Mouse (Mus musculus) bone marrow, adult 2 months (tissue): ENCODE data around the gene Gm136. TPM values are rescaled to one million over a fixed set of nuclear protein-coding genes. Genes with fewer than 3 reads are reported as not detected.

Experiments
- H3K27ac ChIP-seq: fragments of 200-500 bp; 2 replicates; pipeline ENCODE4 v1.5.1; 2012; ENCODE audit warnings: low read depth, mild to moderate bottlenecking, control low read depth, inconsistent platforms, low read length; ENCODE audit not compliant: control insufficient read depth, poor library complexity, insufficient read depth
- H3K4me1 ChIP-seq: fragments of 200-500 bp; 2 replicates; pipeline ENCODE4 v1.6.1; 2011; ENCODE audit warnings: low read length; ENCODE audit not compliant: control insufficient read depth, insufficient read depth
- H3K4me3 ChIP-seq: fragments of 200-500 bp; replicated peaks from 2 replicates; pipeline ENCODE3; 2011; ENCODE audit warnings: mild to moderate bottlenecking, low read depth, low read length, control low read depth; ENCODE audit not compliant: control insufficient read depth
- CTCF ChIP-seq: fragments of 200-500 bp; IDR thresholded peaks from 2 replicates; pipeline ENCODE4 v1.5.1; 2011; ENCODE audit warnings: low read length, control low read depth; ENCODE audit not compliant: control insufficient read depth, insufficient read depth
- POLR2A ChIP-seq: fragments of 200-500 bp; IDR thresholded peaks from 2 replicates; pipeline ENCODE4 v1.6.1; 2011; ENCODE audit warnings: low read depth, mild to moderate bottlenecking, control low read depth, low read length, borderline replicate concordance; ENCODE audit not compliant: control insufficient read depth
- WGBS: fragments of 180-500 bp; shearing (Covaris S2); methylation state at CpG from one replicate; pipeline ENCODE4 v1.1.7; 2018; 5-methylcytosine and 5-hydroxymethylcytosine counted together
- polyA plus RNA-seq: library from polyadenylated mRNA; stranded (reverse); fragments of >200 nt; gene quantifications from 2 replicates; pipeline ENCODE4 v1.2.4, GENCODE M21; 2011; ENCODE audit warnings: low replicate concordance; ENCODE audit not compliant: missing spikeins, insufficient read depth, insufficient read length

The Gm136 gene
- polyA plus RNA-seq, 1 experiment: not detected

DNA sequence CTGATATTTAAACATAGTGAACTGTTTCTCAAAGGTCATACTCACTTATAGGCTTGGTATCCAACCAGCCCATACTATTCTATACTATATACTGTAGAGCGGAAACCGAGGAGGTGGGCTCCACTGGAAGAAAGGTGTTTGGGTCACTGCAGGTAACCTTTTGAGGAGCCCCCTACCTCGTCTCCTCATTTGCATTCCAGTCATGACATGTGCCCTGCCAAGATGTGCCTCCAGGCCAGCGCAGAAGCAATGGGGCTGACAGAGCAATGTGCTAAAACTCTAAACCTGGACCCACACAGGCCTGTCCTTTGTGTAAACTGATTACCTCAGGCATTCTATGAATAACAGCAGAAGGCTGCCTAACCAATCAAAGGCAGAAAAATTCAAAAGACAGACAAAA lies 31.8 kb downstream of the Gm136 start:
- H3K4me3 ChIP-seq: no peak overlapping the region
- H3K27ac ChIP-seq: no peak overlapping the region
- TF ChIP-seq CTCF: no peak
- TF ChIP-seq POLR2A: no peak
- no peaks in the 10 kb centered on the region for H3K4me1 ChIP-seq
- 71% methylated on average over 4 of the region's 4 CpGs for WGBS

DNA sequence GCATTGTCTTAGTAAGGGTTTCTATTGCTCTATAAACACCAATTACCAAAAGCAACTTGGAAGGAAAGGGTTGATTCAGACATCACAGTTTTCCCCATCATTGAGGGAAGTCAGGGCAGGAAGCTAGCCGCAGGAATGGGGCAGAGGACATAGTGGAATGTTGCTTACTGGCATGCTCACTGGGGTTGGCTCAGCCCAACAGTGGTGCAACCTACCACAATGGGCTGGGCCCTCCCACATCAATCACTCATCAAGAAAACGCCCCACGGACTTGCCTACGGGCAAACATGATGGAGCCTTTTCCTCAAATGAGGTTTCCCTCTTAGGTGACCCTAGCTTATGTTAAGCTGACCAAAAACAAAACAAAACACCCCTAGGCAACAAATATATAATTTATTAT lies 32.9 kb downstream of the Gm136 start:
- no peak for TF ChIP-seq CTCF
- TF ChIP-seq POLR2A: no peak
- 70% methylated on average over 4 of the region's 4 CpGs for WGBS
- Histone ChIP-seq H3K4me3 (no peak overlapping the region), H3K4me1 (no peaks in the 10 kb centered on the region), H3K27ac (no peak overlapping the region)

DNA sequence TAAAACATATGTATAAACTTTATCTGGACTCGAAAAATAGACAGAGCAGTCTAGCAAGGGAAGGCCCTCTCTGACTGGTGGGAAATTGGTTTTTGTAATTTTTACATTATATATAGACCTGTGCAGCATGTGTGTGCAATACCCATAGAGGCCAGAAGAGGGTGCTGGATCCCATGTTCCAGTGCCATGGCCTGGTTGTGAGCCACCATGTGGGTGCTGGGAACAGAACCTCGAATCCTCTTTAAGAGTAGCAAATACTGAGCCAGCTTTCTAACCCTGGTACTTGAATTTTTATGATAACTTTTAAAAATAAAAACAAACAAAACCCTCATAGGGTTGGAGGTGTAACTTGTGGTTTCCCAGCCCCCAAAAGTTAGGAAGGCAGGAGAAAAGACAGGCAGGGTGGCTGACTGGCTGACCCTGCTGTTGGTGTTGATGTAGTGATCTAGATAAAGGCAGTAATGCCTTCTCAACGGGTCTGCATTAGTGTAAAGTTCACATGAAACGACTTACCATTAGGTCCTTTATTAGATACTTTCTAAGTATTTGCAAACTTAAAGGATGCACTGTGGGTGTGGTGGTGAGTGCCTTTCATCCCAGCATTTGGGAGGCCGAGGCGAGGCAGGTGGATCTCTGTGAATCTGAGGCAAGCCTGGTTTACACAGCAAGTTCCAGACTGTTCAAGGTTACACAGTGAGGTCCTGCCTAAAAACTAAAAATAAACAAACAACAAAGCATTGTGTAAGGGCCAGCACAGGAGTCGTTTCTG lies 35.8 kb downstream of the Gm136 start:
- Histone ChIP-seq H3K4me3 (no peak overlapping the region), H3K4me1 (no peaks in the 10 kb centered on the region), H3K27ac (no peak overlapping the region)
- no peak for TF ChIP-seq CTCF
- 86% methylated on average over 7 of the region's 7 CpGs for WGBS

DNA sequence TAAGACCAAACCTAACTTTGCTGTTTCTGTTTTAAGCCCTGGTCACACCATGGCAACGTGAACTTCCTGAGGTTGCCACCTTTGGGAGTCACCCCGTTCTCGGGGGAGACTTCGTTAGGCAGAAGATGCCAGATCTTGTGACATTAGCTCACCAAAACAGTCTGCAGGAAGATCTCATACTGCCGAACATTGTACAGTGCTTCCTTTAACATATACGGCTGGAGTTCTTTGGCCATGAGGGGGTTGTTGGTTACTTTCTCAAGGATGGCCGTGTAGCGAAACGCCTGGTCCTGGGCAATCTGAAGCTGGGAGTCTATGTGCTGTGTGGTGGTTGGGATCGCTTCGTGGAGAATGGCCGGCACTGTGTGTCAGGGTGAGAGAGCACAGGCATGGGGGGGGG lies 36.6 kb downstream of the Gm136 start:
- WGBS: 90% methylated on average over 12 of the region's 12 CpGs
- no peaks in the 10 kb centered on the region for H3K4me1 ChIP-seq
- no peak overlapping the region for H3K27ac ChIP-seq
- TF ChIP-seq POLR2A (no peak), CTCF (no peak)
- H3K4me3 ChIP-seq: no peak overlapping the region

DNA sequence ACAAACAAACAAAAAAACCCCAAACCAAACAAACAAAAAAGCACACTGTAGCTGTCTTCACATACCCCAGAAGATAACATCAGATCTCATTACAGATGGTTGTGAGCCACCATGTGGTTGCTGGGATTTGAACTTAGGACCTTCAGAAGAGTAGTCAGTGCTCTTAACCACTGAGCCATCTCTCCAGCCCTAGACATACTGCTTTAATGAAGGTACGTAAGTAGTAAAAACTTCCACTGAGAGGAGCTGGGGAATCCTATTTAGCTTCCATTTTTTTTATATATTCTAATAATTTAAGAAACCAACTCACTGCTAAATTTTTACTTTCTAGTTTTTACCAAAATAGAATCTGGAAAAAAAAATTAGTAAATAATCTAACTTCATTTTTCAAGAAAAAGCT lies 41.0 kb downstream of the Gm136 start:
- no peak overlapping the region for H3K27ac ChIP-seq
- no peak overlapping the region for H3K4me3 ChIP-seq
- no peaks in the 10 kb centered on the region for H3K4me1 ChIP-seq
- WGBS: 91% methylated on average over 1 of the region's 1 CpGs
- TF ChIP-seq CTCF: no peak
- TF ChIP-seq POLR2A: no peak

DNA sequence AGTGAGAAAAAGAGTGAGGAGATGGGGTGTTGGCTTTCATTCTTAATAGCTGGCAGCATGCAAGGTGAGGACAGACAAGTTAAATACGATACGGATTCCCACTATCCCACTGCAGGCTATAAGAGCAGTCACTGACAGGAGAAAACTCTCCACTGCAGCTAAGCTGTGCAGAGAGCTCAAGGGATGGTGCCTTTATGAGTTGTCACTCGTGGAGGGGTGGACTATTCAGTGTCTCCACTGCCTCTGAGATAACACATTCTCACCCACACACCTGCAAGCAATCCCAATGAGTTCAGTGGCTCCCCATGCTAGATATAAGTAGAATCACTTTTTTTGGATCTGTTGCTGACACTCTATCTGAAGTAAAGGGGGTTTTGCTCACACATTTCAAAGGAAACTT lies 47.9 kb downstream of the Gm136 start:
- 81% methylated on average over 3 of the region's 3 CpGs for WGBS
- H3K4me1 ChIP-seq: no peaks in the 10 kb centered on the region
- no peak overlapping the region for H3K27ac ChIP-seq
- TF ChIP-seq CTCF (no peak), POLR2A (no peak)
- H3K4me3 ChIP-seq: no peak overlapping the region

DNA sequence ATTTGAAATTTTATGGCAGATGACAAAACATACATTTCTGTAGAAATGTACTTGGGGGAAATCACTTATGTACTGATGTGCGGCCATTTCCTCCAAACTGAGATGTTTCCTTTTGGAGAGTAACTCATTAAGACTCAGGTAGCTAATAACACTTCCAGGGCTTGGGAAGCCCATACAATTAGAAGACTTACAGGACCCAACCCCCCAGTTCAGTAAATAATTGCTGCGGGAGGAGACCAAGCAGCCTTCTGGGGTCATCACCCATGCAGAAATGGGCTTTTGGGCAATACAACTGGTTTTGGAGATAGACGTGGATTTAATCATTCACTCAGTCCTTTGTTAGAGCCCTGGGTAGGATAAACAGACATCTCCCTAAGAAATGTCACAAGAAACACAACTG lies 48.8 kb downstream of the Gm136 start:
- no peak overlapping the region for H3K27ac ChIP-seq
- no peak overlapping the region for H3K4me3 ChIP-seq
- TF ChIP-seq POLR2A (no peak), CTCF (no peak)
- H3K4me1 ChIP-seq: no peaks in the 10 kb centered on the region
- 77% methylated on average over 3 of the region's 3 CpGs for WGBS

DNA sequence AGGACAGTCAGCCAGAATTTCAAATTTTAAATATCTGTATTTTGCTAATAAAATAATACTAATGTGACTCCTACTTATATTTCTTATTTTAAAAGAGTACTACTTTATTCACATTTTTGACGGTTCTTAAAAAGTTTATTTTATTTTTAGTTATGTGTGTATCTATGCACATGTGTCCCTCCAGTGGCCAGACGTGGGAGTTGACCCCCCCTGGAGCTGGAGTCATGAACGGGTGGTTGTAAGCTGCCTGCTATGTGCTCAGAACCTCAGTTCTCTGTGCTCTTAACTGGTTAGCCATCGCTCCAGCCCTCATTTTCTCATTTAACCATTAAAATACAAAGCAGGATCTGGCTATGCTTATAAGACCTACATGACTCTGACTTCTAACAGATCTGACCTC lies 53.0 kb downstream of the Gm136 start:
- TF ChIP-seq POLR2A (no peak), CTCF (no peak)
- WGBS: 59% methylated on average over 4 of the region's 4 CpGs
- H3K4me3 ChIP-seq: no peak overlapping the region

DNA sequence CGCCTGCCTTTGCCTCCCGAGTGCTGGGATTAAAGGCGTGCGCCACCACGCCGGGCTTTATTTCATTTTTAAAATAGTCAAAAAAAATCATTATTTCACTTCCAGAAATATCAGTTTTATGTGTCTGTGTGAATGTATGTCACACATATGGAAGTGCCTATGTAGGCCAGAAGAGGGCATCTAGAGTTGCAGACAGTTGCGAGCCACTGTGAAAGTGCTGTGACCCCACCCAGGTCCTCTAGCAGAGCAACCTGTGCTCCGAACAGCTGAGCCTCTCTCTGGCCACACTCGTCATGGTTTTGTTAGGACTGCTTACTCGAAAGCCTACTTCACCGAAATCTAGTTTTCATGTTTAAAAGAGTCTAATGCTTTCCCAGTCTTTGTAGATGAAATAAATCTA lies 53.8 kb downstream of the Gm136 start:
- no peak overlapping the region for H3K27ac ChIP-seq
- H3K4me3 ChIP-seq: no peak overlapping the region
- no peak for TF ChIP-seq POLR2A
- 92% methylated on average over 11 of the region's 11 CpGs for WGBS
- no peaks in the 10 kb centered on the region for H3K4me1 ChIP-seq

More for the DNA sequence above, 53.0 kb downstream of the Gm136 start:
- H3K27ac ChIP-seq: no peak overlapping the region
- no peaks in the 10 kb centered on the region for H3K4me1 ChIP-seq
